8 mouse cellular contexts compared by ENCODE assay signal in genomic region chr11:78182961-78183844, GRCm38 (mm10). TPM values are rescaled to one million over a fixed set of nuclear protein-coding genes. Genes with fewer than 3 reads are reported as not detected.
DNase-seq lines count a peak whose midpoint lies in the region; ATAC-seq and TF ChIP-seq lines count a peak whose summit lies in the region.

Gene Rpl23a (minus strand): TSS chr11:78183584.

- peak; percentile 94 for ATAC-seq in forebrain, embryonic 14.5 days
- peak; percentile 67 for ATAC-seq in liver, embryonic 15.5 days (ENCODE audit: insufficient read depth)
- peak; percentile 85 for ATAC-seq in neural tube, embryonic 11.5 days (ENCODE audit: insufficient read depth, low FRiP score, low TSS enrichment)
- ATAC-seq in stomach, embryonic 16.5 days (ENCODE audit: insufficient read depth, low FRiP score) = peak; percentile 88

- no peaks in the 10 kb centered on the region for H3K9me3 ChIP-seq in E14TG2a.4 (ENCODE audit: low read length)
- no peaks in the 10 kb centered on the region for H3K9me3 ChIP-seq in forebrain, embryonic 14.5 days (replicated peaks; ENCODE audit: control insufficient read depth, low read length)
- no peaks in the 10 kb centered on the region for H3K9me3 ChIP-seq in liver, embryonic 15.5 days (replicated peaks)
- no peaks in the 10 kb centered on the region for H3K9me3 ChIP-seq in neural tube, embryonic 11.5 days (ENCODE audit: control insufficient read depth, low read length)
- no peaks in the 10 kb centered on the region for H3K9me3 ChIP-seq in stomach, embryonic 16.5 days (replicated peaks; ENCODE audit: control insufficient read depth, low read length)

- DNase-seq in c-Kit-positive CD71-positive TER-119-positive erythroid progenitor cells, embryonic 14.5 days (ENCODE audit: low spot score) = peak; percentile 88
- DNase-seq in forebrain, embryonic 14.5 days (ENCODE audit: low spot score) = peak; percentile 99
- peak; percentile 88 to 90 for DNase-seq in heart, postnatal 10 days
- peak; percentile 78 to 88 for DNase-seq in kidney, postnatal 4 days
- DNase-seq in neural tube, embryonic 11.5 days (ENCODE audit: low spot score) = peak; percentile 87

- H3K4me1 ChIP-seq in E14TG2a.4 (replicated peaks; ENCODE audit: low read depth, low read length) = peaks cover 62% of the 10 kb centered on the region
- peaks cover 20% of the 10 kb centered on the region for H3K4me1 ChIP-seq in forebrain, embryonic 14.5 days (ENCODE audit: control insufficient read depth, insufficient read depth, low read length)
- peaks cover 50% of the 10 kb centered on the region for H3K4me1 ChIP-seq in liver, embryonic 15.5 days (replicated peaks)
- peaks cover 19% of the 10 kb centered on the region for H3K4me1 ChIP-seq in neural tube, embryonic 11.5 days (ENCODE audit: control insufficient read depth, insufficient read depth, low read length)
- peaks cover 35% of the 10 kb centered on the region for H3K4me1 ChIP-seq in stomach, embryonic 16.5 days (ENCODE audit: control insufficient read depth, insufficient read depth, low read length)

- under 1% methylated on average over 38 of the region's 38 CpGs for WGBS in forebrain, embryonic 14.5 days
- WGBS in liver, embryonic 15.5 days (ENCODE audit: insufficient replicate concordance) = under 1% methylated on average over 38 of the region's 38 CpGs
- WGBS in neural tube, embryonic 11.5 days = under 1% methylated on average over 38 of the region's 38 CpGs
- WGBS in stomach, embryonic 16.5 days = under 1% methylated on average over 38 of the region's 38 CpGs

- peak within 1 kb of the TSS; percentile 94 for H3K9ac ChIP-seq in forebrain, embryonic 14.5 days (ENCODE audit: low read length)
- H3K9ac ChIP-seq in liver, embryonic 15.5 days = peak within 1 kb of the TSS; percentile 84
- H3K9ac ChIP-seq in neural tube, embryonic 11.5 days (ENCODE audit: low read length) = peak within 1 kb of the TSS; percentile 87
- peak within 1 kb of the TSS; percentile 91 for H3K9ac ChIP-seq in stomach, embryonic 16.5 days (ENCODE audit: low read length)

- no peaks in the 10 kb centered on the region for H3K27me3 ChIP-seq in E14TG2a.4 (ENCODE audit: insufficient read depth, low read length)
- no peaks in the 10 kb centered on the region for H3K27me3 ChIP-seq in forebrain, embryonic 14.5 days (replicated peaks; ENCODE audit: control insufficient read depth, insufficient read depth, low read length)
- H3K27me3 ChIP-seq in liver, embryonic 15.5 days = peaks cover 27% of the 10 kb centered on the region
- no peaks in the 10 kb centered on the region for H3K27me3 ChIP-seq in neural tube, embryonic 11.5 days (ENCODE audit: control insufficient read depth, insufficient read depth, low read length)
- H3K27me3 ChIP-seq in stomach, embryonic 16.5 days (ENCODE audit: control insufficient read depth, insufficient read depth, low read length) = no peaks in the 10 kb centered on the region

- TF ChIP-seq CTCF in E14TG2a.4 (conservative IDR thresholded peaks at IDR 0.05; ENCODE audit: low read length) = no peak

- peaks cover 41% of the 10 kb centered on the region for H3K36me3 ChIP-seq in E14TG2a.4 (ENCODE audit: insufficient read depth, low read length)
- H3K36me3 ChIP-seq in forebrain, embryonic 14.5 days (ENCODE audit: control insufficient read depth, insufficient read depth, low read length) = peaks cover 32% of the 10 kb centered on the region
- peaks cover 31% of the 10 kb centered on the region for H3K36me3 ChIP-seq in liver, embryonic 15.5 days (replicated peaks)
- peaks cover 7% of the 10 kb centered on the region; the same call in 1 of the 2 replicates for H3K36me3 ChIP-seq in neural tube, embryonic 11.5 days (ENCODE audit: control insufficient read depth, insufficient read depth, low read length)
- peaks cover 8% of the 10 kb centered on the region; the same call in 1 of the 2 replicates for H3K36me3 ChIP-seq in stomach, embryonic 16.5 days (ENCODE audit: control insufficient read depth, insufficient read depth, low read length)

- peak within 1 kb of the TSS; percentile 79 for H3K4me2 ChIP-seq in forebrain, embryonic 14.5 days (ENCODE audit: low read length)
- H3K4me2 ChIP-seq in liver, embryonic 15.5 days = peak within 1 kb of the TSS; percentile 96
- H3K4me2 ChIP-seq in neural tube, embryonic 11.5 days (ENCODE audit: low read depth) = peak within 1 kb of the TSS; percentile 61
- H3K4me2 ChIP-seq in stomach, embryonic 16.5 days (ENCODE audit: low read depth, low read length) = peak within 1 kb of the TSS; percentile 73

- H3K4me3 ChIP-seq in E14TG2a.4 (replicated peaks; ENCODE audit: low read length) = peak within 1 kb of the TSS; percentile 99
- peak within 1 kb of the TSS; percentile 83 for H3K4me3 ChIP-seq in forebrain, embryonic 14.5 days (ENCODE audit: low read depth, low read length)
- H3K4me3 ChIP-seq in liver, embryonic 15.5 days (replicated peaks) = peak within 1 kb of the TSS; percentile 91
- peak within 1 kb of the TSS; percentile 85 for H3K4me3 ChIP-seq in neural tube, embryonic 11.5 days (ENCODE audit: low read depth, low read length)
- peak within 1 kb of the TSS; percentile 92 for H3K4me3 ChIP-seq in stomach, embryonic 16.5 days (replicated peaks; ENCODE audit: low read length)

- intact Hi-C loops in heart, postnatal 10 days (cut with DNase I) = no loop called here

- peak within 1 kb of the TSS; percentile 90 for H3K27ac ChIP-seq in forebrain, embryonic 14.5 days (ENCODE audit: low read depth, low read length)
- peak within 1 kb of the TSS; percentile 89 for H3K27ac ChIP-seq in liver, embryonic 15.5 days (replicated peaks)
- H3K27ac ChIP-seq in neural tube, embryonic 11.5 days (ENCODE audit: low read depth, low read length) = peak within 1 kb of the TSS; percentile 89
- H3K27ac ChIP-seq in stomach, embryonic 16.5 days (ENCODE audit: low read length) = peak within 1 kb of the TSS; percentile 94

RNA-seq across cellular contexts. Expression of gene Rpl23a, which starts in this region (rescaled TPM):
- polyA plus RNA-seq in forebrain, embryonic 14.5 days (2014; fragmentation: Nextera tagmentation; extraction: Ambion mirVana) = 1,011 and 1,206 TPM in 2 replicates
- 100 to 1,000 TPM; 965 to 994 TPM for total RNA-seq in heart, postnatal 10 days (2021)
- 569 and 671 TPM in 2 replicates for polyA plus RNA-seq in liver, embryonic 15.5 days (2015; fragmentation: Nextera tagmentation; extraction: Ambion mirVana)
- 1,230 and 1,275 TPM in 2 replicates for polyA plus RNA-seq in neural tube, embryonic 11.5 days (2014; fragmentation: Nextera tagmentation; extraction: Ambion mirVana)
- polyA plus RNA-seq in stomach, embryonic 16.5 days (2015; fragmentation: Nextera tagmentation; extraction: Ambion mirVana) = 1,025 and 1,263 TPM in 2 replicates

Comparison
In these comparisons a context has a peak if more than half of its experiments do, and no peak if none do; other contexts are left out.
1. Peak in every context shown above with its lines: DNase-seq, ATAC-seq, H3K4me3 ChIP-seq and H3K27ac ChIP-seq.